Mouse (Mus musculus): ENCODE measurements around the gene Cpsf4l. TPM values are rescaled to one million over a fixed set of nuclear protein-coding genes. Genes with fewer than 3 reads are reported as not detected.

Cpsf4l gene
- total and polyA plus RNA-seq, 3 experiments: not detected

DNA sequence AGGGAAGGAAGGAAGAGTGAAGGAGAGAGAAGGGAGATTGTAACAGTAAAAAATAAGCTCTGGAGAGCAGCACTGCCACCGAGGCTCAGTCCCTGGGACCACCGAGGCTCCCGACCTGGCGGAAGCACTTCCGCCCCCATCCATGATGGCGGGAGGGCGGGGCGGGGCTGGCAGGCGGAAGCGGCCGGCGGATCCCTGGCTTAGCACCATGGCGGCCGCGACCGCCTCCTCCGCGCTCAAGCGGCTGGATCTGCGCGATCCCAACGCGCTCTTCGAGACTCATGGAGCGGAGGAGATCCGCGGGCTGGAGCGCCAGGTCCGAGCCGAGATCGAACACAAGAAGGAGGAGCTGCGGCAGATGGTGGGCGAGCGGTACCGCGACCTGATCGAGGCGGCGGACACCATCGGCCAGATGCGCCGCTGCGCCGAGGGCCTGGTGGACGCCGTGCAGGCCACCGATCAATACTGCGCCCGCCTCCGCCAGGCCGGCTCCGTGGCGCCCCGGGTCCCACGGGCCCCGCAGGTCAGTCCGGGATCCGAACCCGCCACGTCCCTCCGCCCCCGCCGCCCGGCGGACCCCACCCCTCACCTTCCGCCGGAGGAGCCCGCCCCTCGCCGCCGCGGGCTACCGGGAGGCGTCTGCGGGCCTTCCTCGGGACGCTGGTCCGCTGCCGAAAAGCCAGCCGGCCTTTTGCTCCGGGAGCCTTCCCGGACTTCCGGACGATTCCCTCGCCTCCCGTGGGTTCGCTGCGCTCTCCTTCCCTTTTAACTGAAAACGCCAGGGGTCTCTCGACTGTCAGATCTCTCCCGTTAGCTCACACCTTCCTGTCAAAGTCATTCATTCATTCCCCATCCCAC lies 60.2 kb downstream of the Cpsf4l start, which contains the start of gene Slc39a11:
TSS of gene Slc39a11 (minus strand) at position 727 of the 858 bp plus-strand sequence.
- Histone ChIP-seq H3K4me3 (ENCODE audit: low read depth, low read length) (peak within 1 kb of the TSS; percentile 100), H3K4me1 (ENCODE audit: insufficient read depth, low read depth, low read length) (peaks cover 41% of the 10 kb centered on the region), H3K9me3 (replicated peaks) (no peaks in the 10 kb centered on the region), H3K27me3 (ENCODE audit: insufficient read depth, low read length) (peaks cover 3% of the 10 kb centered on the region; the same call in 1 of the 2 replicates), H3K36me3 (replicated peaks) (peaks cover 38% of the 10 kb centered on the region)
- ATAC-seq (ENCODE audit: extremely low read depth, insufficient number of reproducible peaks, low FRiP score, poor library complexity, severe bottlenecking) (peak; percentile 40; the same call in 1 of the 2 replicates), DNase-seq (ENCODE audit: low spot score) (peak; percentile 87)
- TF ChIP-seq GATA1 (IDR thresholded peaks at IDR 0.05; ENCODE audit: borderline replicate concordance, low read length) (no peak), TAL1 (conservative IDR thresholded peaks at IDR 0.05; ENCODE audit: low read depth, low read length) (no peak), CTCF (IDR thresholded peaks at IDR 0.05; ENCODE audit: low read depth, low read length) (no peak)

DNA sequence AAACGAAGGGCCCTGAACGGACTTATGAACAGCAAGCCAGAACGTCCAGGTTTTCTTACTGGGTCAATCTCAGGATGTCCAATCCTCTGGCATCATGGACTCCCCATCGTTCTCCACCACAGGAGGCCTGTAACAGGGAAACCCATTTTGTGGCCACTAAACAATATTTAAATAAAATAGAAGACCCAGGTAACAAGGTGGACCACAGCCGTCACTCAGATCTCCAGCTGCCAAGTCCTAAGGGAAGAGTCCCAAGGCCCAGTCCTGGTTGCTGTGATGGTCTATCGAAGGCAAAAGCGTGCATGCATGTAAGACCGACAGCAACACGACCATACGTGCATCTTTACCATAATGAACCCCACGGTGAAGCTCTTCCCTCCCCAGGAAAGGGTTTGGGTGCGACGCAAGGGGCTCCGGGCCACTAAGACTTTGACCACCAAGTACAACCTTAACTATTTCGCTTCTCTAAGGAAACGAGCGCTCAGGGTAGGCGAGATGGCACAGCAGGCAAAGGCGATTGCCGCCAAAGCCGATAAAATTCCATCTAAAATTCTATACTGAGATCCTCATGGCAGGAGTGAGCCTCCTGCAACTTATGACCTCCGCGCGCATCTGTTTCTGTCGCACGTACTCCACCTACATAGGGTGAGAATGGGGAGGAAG lies 61.0 kb downstream of the Cpsf4l start, which contains the start of gene Cog1:
TSS of gene Cog1 (plus strand) at position 480 of the 663 bp plus-strand sequence.
- no peak for TF ChIP-seq GATA1 (IDR thresholded peaks at IDR 0.05; ENCODE audit: borderline replicate concordance, low read length)
- TF ChIP-seq GATA2 (IDR thresholded peaks at IDR 0.05; ENCODE audit: borderline replicate concordance, low read depth, low read length): no peak
- TF ChIP-seq TAL1 (conservative IDR thresholded peaks at IDR 0.05; ENCODE audit: low read depth, low read length): no peak
- TF ChIP-seq POLR2AphosphoS5 (IDR thresholded peaks at IDR 0.05; ENCODE audit: insufficient replicate concordance, low read depth, low read length): no peak
- no peak for TF ChIP-seq CTCF (IDR thresholded peaks at IDR 0.05; ENCODE audit: low read depth, low read length)
- H3K4me1 ChIP-seq (ENCODE audit: insufficient read depth, low read depth, low read length): peaks cover 42% of the 10 kb centered on the region
- no peaks in the 10 kb centered on the region for H3K9me3 ChIP-seq (replicated peaks)
- peaks cover 30% of the 10 kb centered on the region for H3K36me3 ChIP-seq (replicated peaks)
- peaks cover 3% of the 10 kb centered on the region; the same call in 1 of the 2 replicates for H3K27me3 ChIP-seq (ENCODE audit: insufficient read depth, low read length)
- ATAC-seq (ENCODE audit: extremely low read depth, insufficient number of reproducible peaks, low FRiP score, poor library complexity, severe bottlenecking) (no peak), DNase-seq (ENCODE audit: low spot score) (no peak)
- H3K4me3 ChIP-seq (ENCODE audit: low read depth, low read length): peak within 1 kb of the TSS; percentile 100

Other genes with a start within 250 kb of the Cpsf4l start
- gene Sstr2, start 90.7 kb downstream of the Cpsf4l start, total RNA-seq (2014; fragmentation: Nextera tagmentation): not detected in 2 replicates
- 0.16 TPM in 1 of 2 replicates, not detected in the other for gene Sstr2, start 90.7 kb downstream of the Cpsf4l start, total RNA-seq (2017)
- gene Sstr2, start 90.7 kb downstream of the Cpsf4l start, polyA plus RNA-seq (2012): not detected in 2 replicates
- gene Cog1, start 60.8 kb downstream of the Cpsf4l start, total RNA-seq (2014; fragmentation: Nextera tagmentation): 22.4 and 33.4 TPM in 2 replicates
- 23.9 and 30.9 TPM in 2 replicates for gene Cog1, start 60.8 kb downstream of the Cpsf4l start, total RNA-seq (2017)
- gene Cog1, start 60.8 kb downstream of the Cpsf4l start, polyA plus RNA-seq (2012): 29.1 and 33.3 TPM in 2 replicates
- 4.7 and 5.3 TPM in 2 replicates for gene Slc39a11, start 59.9 kb downstream of the Cpsf4l start, total RNA-seq (2014; fragmentation: Nextera tagmentation)
- gene Slc39a11, start 59.9 kb downstream of the Cpsf4l start, total RNA-seq (2017): 4.9 and 5.0 TPM in 2 replicates
- 9.9 and 11.9 TPM in 2 replicates for gene Slc39a11, start 59.9 kb downstream of the Cpsf4l start, polyA plus RNA-seq (2012)
- gene Fam104a, start 25.9 kb downstream of the Cpsf4l start, total RNA-seq (2014; fragmentation: Nextera tagmentation): 43.8 and 44.1 TPM in 2 replicates
- gene Fam104a, start 25.9 kb downstream of the Cpsf4l start, total RNA-seq (2017): 35.8 and 35.9 TPM in 2 replicates
- gene Fam104a, start 25.9 kb downstream of the Cpsf4l start, polyA plus RNA-seq (2012): 111 and 150 TPM in 2 replicates
- gene D11Wsu47e, start 25.6 kb downstream of the Cpsf4l start, total RNA-seq (2014; fragmentation: Nextera tagmentation): 14.9 and 20.2 TPM in 2 replicates
- 14.0 and 16.1 TPM in 2 replicates for gene D11Wsu47e, start 25.6 kb downstream of the Cpsf4l start, total RNA-seq (2017)
- gene D11Wsu47e, start 25.6 kb downstream of the Cpsf4l start, polyA plus RNA-seq (2012): 6.5 and 7.0 TPM in 2 replicates
- 11.6 and 38.6 TPM in 2 replicates for gene Cdc42ep4, start 41.9 kb upstream of the Cpsf4l start, total RNA-seq (2014; fragmentation: Nextera tagmentation)
- 10.6 and 10.8 TPM in 2 replicates for gene Cdc42ep4, start 41.9 kb upstream of the Cpsf4l start, total RNA-seq (2017)
- gene Cdc42ep4, start 41.9 kb upstream of the Cpsf4l start, polyA plus RNA-seq (2012): 20.2 and 22.8 TPM in 2 replicates